Mouse (Mus musculus) MN1 (cell line): Measurements from ENCODE around the gene Rfxank.

Experiments
- DNase-seq: peaks from one replicate; pipeline ENCODE4 v3.0.0-alpha.2; 2016; ENCODE audit warnings: low spot score

Rfxank gene

DNA sequence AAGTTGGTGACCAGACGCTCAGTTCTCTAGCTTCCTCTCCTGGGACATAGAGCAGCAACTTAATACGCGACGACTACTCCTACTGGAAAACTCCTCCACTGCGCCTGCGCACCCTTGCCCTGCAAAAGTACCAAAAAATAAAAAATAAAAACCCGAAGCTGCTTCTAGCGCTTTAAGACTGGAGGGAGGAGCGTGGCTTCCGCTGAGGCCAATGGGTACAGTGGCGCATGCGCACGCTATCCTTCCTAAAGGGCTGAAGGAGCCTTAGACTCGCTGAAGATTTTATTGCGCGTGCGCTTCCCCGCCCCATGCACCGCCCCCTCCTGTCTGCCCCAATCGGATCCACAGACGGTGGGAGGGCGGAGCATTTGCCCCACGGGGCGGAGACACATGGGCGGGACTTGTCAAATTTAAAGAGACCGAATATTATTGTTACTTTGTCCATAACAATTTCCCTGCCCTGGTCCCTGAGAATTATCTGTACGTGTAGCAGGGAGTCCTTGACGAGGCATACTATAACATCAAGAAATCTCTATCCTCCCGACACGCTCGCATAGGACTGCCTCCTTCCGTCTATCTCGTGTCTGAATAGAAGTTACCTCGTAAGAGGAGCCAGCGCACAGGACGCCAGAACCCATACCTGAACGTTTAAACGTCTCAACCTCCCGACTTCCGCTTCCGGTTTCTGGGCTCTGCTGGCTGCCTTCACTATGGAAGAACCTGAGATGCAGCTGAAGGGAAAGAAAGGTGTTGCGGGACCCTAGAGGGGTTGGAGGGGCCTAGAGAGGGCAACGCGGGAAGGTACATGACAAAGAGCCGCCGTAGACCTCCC lies at the start of gene Rfxank, which contains the start of the genes Borcs8 and Mef2b:
Gene Rfxank, minus strand, starts transcription at position 129 of the 832 bp plus-strand sequence.
Gene Borcs8, plus strand, starts transcription at position 474 of the 832 bp plus-strand sequence.
Gene Mef2b, plus strand, starts transcription at position 686 of the 832 bp plus-strand sequence.
- peak; percentile 99 for DNase-seq

GRCm38 (mm10) chr8:70188707-70189106 lies 49.8 kb upstream of the Rfxank start:
- no peak for DNase-seq

DNA sequence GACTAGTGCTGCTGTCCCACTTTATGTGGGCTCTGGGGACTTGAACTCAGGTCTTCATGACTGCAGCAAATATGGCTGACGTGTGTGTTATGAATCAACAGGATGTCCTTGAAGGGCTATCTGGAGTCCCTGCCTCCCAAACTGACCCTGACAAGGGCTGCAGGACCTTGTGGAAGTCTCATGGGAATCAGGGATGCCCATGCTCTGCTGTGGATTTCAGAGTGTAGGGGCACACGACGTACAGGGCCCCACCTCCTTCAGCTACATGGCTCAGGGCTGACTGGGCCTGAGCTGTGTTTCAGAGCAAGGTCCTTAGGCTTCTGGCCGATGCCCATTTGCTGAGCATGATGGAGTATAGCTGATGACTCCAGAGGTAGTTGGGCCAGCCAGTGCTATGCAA lies 44.2 kb upstream of the Rfxank start:
- DNase-seq, result no peak

DNA sequence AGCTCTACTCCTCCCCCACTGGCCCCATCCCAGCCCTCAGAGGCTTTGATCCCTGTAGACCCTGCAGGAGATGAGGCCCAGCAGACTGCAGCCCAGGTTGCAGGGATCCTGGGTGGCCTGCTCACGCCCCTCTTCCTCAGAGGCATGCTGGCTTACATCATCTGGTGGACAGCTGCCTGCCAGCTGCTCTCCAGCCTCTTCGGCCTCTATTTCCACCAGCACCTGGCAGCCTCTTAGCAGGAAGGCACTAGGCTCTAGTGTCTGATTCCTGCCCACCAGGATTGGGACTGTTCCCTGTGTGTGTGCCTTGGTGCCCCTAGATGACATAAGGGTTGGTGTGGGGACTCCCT lies 42.9 kb upstream of the Rfxank start:
- DNase-seq, result peak; percentile 63

GRCm38 (mm10) chr8:70181212-70181902 lies 42.4 kb upstream of the Rfxank start:
- DNase-seq, result no peak

DNA sequence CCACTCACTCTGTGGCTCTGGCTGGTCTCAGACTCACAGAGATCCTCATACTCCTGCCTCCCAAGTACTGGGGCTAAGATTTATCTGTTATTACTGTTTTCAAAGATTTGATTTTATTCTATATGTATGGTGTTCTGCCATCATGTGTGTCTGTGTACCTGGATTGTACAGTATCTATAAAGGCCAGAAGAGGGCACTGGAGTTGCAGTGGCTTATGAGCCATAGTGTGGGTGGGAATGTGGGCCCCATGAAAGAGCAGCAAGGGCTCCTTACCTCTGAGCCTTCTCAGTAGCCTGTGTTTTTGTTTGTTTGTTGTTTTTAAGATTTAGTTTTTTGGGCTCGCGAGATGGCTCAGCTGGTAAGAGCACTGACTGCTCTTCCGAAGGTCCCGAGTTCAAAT lies 40.1 kb upstream of the Rfxank start:
- DNase-seq, result no peak

DNA sequence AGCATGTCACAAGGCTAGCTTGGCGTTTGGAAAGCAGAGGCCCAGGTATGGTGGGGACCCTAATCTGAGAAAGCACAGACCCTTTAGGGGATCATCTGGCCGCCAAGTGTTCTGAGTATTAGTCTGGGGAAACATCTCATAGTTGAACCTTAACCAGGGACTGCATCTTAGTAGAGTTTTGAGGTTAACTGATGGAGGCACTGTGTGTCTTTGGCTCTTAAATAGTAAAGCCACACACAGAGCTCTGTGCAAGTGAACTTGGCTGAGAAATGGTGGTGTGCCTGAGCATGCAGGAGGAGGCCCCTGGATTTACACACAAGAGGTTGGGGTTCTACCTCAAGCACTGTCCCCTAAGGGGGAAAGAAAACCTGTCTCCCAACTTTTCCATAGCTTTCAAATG lies 39.3 kb upstream of the Rfxank start:
- no peak for DNase-seq

DNA sequence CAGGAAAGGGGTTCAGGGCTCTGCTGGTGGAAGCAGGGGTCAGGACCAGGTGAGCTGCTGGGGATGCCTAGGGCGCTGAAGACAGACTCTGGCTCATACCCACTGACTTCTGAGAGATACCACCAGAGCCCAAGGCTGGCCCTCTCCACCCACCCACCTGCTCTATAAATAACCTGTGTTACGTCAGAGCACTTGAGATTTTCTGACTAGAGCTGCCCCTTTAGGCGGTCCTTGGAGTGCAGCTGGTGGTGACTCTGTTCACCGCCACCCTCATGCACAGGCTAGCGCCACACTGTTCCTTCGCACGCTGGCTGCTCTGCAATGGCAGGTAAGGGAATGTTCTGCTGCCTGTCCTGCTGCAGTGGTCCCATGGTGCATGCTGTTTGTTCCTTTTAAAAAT lies 35.1 kb upstream of the Rfxank start:
- DNase-seq, result no peak

- no peak for DNase-seq
Observed at GRCm38 (mm10) chr8:70173320-70173719, 34.4 kb upstream of the Rfxank start.

GRCm38 (mm10) chr8:70172043-70172681 lies 33.2 kb upstream of the Rfxank start, which contains the start of gene Tmem161a:
Gene Tmem161a (plus strand): TSS chr8:70172356.
- DNase-seq, result peak; percentile 97

GRCm38 (mm10) chr8:70171240-70171639 lies 32.3 kb upstream of the Rfxank start:
- DNase-seq, result no peak

- no peak for DNase-seq
Observed at GRCm38 (mm10) chr8:70170748-70171147, 31.8 kb upstream of the Rfxank start.

- DNase-seq, result peak; percentile 67
Observed at GRCm38 (mm10) chr8:70170116-70170515, 31.2 kb upstream of the Rfxank start.

DNA sequence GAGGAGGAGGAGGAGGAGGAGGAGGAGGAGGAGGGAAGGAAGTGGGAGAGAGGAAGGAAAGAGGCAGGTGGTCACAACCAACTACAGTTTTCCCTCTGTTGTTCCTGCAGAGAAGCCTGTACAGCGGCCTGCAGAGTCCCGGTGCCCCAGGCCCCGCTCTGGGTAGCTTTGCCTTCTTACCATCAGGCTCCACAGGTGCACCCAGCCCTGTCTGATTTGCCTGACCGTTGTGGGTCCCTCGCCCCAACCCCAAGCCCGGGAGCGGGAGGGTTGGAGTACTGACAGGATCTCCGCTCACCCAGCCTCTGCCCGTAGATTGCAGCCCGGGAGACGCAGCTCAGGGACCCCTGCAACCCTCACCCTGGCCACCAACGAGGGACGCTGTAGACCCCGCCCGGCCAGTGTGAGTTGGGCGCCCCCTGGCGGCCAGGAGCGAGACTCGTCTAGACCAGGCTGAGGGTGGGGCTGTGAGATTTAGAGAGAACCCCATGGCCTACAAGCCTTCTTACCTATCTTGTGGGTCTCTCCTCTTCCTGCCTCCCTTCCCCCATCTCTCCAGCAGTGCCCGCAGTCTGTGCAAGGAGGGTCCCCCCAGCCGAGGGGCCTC lies 27.7 kb upstream of the Rfxank start:
- peak; percentile 74 for DNase-seq

DNA sequence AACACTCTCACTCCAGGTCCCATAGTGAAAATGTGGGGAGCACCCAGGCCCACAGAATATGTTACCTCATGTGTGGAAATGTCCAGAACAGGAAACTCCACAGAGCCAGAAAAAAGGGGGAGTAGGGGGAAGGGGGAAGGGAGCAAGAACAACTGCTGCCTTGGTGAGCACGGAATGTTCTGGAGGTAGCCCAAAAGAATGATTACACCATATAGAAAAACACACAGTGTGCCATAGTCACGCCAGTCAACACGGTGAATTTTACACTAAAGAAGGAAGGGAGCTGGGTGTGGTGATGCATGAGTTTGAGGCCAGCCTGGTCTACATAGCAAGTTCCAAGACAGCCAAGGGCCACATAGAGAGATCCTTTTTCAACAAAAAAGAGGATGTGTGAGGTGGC lies 24.4 kb upstream of the Rfxank start:
- no peak for DNase-seq

DNA sequence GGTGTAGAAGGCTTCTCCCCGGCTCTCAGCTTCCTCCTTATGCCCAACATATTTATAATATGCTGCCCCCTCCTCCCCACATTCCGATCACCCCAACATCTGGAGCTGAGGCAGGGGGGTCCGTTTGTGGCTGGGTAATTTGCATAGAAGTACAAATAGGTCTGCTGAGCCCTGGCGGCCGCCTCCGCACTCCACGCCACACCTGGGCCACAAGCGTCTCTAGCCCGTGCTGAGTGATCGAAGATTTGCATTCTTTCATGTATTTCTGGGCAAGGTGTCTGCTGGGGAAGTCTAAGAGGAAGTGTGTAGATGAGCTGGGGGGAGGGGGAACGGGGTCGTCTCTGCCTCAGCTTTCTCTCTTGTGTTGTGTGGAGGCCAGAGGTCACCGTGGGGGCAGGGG lies 21.1 kb upstream of the Rfxank start:
- no peak for DNase-seq

DNA sequence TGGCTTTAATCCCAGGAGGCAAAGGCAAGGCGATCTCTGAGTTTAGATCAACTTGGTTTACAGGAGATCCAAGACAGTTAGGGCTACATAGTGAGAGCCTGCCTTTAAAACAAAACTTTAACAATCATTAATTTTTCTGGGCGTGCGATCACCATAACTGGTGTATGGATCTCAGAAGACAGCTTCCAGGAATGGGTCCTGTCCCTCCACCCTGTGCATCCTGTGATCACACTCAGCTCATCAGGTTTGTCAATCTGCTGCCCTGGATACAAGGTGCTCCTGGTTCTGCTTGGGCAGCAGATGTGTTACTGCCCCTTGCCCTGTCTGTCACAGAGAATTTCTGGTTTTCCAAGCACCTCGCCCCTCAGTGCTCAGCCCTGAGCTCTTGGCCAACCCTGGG lies 20.3 kb upstream of the Rfxank start:
- DNase-seq, result no peak

DNA sequence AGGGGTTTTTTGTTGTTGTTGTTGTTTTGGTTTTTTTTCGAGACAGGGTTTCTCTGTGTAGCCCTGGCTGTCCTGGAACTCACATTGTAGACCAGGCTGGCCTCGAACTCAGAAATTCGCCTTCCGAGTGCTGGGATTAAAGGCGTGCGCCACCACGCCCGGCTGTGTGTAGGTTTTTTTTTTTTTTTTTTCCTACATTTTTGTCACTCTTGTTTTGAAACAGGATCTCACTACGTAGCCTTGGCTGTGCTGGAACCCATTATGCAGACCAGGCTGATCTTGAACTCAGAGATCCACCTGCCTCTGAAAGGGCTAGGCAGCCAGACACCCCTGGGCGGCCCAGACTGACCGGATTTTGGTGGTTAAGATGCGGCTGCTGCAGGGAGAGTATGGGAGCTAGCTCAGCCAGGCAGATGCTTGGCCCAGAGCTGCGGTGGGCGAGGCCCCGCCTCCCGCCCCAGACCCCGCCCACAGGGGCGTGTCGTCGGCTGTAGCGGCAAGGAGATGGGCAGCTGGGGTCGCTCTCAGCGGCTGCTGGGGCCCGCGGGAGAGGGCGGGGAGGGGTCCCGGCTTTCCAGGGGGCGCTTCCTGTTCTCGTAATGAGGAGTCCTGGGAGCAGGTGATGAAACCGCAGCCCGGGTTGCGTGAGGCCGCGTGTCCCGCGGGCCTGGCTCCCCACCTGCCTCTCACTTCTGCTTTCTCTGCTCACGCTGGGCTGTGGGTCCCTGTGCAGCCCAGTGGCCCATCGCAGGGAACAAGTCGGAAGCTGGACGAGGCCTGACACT lies 19.3 kb upstream of the Rfxank start:
- peak; percentile 92 for DNase-seq

- DNase-seq, result no peak
Observed at GRCm38 (mm10) chr8:70157240-70157800, 18.4 kb upstream of the Rfxank start.

DNA sequence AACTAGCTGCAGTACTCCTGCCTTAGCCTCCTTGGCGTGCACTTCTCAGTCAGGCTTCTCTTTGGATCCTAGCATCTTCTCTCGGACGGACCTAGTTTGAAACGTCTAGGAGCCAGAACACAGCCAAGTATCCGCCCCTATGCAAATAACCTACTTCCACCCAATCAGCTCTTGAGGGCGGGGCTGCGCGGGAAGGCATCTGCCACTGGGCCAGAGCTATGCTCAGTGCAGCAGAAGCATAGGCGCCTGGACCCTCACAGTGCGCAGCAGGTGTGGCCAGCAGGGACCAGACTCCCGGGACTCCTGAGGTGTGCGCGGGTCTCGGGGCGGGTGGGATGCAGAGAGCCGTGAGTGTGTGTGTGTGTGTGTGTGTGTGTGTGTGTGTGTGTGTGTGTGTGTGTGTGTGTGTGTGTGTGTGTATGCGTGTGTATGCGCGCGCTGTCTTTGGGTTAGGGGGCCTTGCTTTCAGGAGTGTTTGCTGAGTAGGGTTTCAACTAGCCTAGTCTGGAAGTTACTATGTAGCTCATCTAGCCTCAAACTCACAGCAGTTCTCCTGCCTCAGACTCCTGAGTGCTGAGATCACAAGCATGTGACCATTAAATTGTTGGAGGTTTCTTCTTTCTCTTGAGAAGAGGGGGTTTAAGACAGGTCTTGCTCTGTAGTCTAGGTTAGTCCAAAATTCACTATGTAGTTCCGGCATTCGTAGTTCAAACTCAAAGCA lies 13.7 kb upstream of the Rfxank start:
- DNase-seq, result peak; percentile 89

- DNase-seq, result no peak
Observed at GRCm38 (mm10) chr8:70150158-70150557, 11.2 kb upstream of the Rfxank start.
